Mouse (Mus musculus): ENCODE measurements around the gene Urah.

Gene Urah

DNA sequence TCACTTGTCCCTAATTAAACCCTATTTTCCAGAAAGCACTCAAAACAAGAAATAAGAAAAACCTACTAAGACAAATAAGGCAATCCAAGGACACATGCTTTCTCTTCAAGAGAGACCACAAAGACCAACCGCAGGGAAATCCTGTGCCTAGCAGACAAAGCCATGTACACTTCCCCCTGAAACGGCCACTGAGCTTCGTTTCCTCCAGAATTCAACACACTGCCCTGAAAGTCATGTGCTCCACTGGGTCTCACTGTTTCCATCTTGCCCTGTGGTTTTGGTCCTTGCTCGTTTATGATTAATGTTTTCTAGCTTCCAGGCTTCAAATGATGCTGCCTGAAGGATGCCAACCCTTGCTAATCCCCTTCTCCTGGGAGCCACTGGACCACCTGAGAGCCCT is 39.4 kb downstream of the Urah start:
- no peak for DNase-seq (ENCODE audit: low spot score)

GRCm38 (mm10) chr7:140877364-140877763 is 42.5 kb downstream of the Urah start:
- no peak for DNase-seq (ENCODE audit: low spot score)

- DNase-seq (ENCODE audit: low spot score), result no peak
These were observed 44.5 kb downstream of the Urah start for GRCm38 (mm10) chr7:140879355-140879754.

- no peak for DNase-seq (ENCODE audit: low spot score)
These were observed 45.6 kb downstream of the Urah start for GRCm38 (mm10) chr7:140880419-140880818.

- DNase-seq (ENCODE audit: low spot score), result no peak
These were observed 46.2 kb downstream of the Urah start for GRCm38 (mm10) chr7:140880865-140881515.

DNA sequence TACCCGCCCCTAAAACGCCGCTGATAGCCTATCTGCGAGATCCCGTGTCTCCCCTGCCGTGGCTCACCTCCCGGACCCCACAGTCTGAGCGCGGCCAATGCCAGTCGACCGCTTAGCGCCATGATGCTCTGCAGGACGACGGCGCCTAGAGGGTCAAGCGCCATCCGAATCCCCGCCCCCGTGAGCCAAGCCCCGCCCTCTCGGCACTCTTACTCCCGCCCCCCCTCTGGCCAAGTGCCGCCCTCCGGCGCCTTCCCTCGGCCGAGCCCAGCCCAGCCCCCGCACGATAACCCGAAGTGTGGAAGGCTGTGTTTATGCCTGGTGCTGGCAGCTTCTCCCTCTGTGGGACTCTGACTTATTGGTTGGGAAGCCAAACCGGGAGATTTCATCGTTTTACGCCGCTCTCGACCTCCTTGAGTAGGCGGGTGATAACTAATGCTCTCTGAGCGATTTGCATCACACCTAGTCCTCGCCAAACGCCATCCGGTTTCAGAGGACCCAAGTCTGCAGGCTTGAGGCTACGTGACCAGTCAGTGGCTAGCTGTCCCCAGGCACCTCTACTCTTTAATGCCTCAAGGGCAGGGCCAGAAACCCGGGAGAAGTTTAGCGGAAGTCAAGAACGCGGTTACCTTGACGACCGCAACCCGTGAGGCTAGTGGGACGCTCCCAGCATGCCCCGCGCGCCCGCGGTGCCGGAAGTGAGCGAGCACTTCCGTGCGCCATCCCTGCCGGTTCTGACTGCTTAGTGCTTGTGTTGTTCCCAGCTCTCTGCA is 47.1 kb downstream of the Urah start, which contains the start of the genes Psmd13 and Sirt3:
TSS of gene Psmd13 (plus strand) at position 273 of the 773 bp plus-strand sequence.
TSS of gene Sirt3 (minus strand) at position 614 of the 773 bp plus-strand sequence.
- peak; percentile 96 for DNase-seq (ENCODE audit: low spot score)

GRCm38 (mm10) chr7:140882469-140882803 is 47.6 kb downstream of the Urah start:
- DNase-seq (ENCODE audit: low spot score), result no peak

All from MN1 (cell line).